Mouse (Mus musculus) layer of hippocampus, postnatal 14 days (tissue): ENCODE data around the gene Ptrh1. TPM values are rescaled to one million over a fixed set of nuclear protein-coding genes. Genes with fewer than 3 reads are reported as not detected.

Experiments
- DNase-seq, 2 experiments: peaks; one replicate each; pipeline ENCODE4 v3.0.0; 2021 to 2022; ENCODE audit warnings: low spot score in 2 of 2, mixed read lengths in 1 of 2
- total RNA-seq, 2 experiments: library from RNA; stranded (reverse); gene quantifications; 2 replicates each; pipeline ENCODE4 v1.2.3; 2021

Gene Ptrh1
- total RNA-seq, 2 experiments from 2014 or later: 7.1 to 8.6 TPM

- DNase-seq: no peak
These were observed 18.9 kb upstream of the Ptrh1 start for GRCm38 (mm10) chr2:32756674-32757055.

- peak; percentile 96 to 98 for DNase-seq
These were observed 18.3 kb upstream of the Ptrh1 start, which contains the start of gene Tor2a for GRCm38 (mm10) chr2:32757056-32757845. Gene Tor2a, plus strand, starts transcription at chr2:32757234.

- DNase-seq: no peak
These were observed 17.1 kb upstream of the Ptrh1 start for GRCm38 (mm10) chr2:32758503-32758902.

GRCm38 (mm10) chr2:32759001-32759400 is 16.6 kb upstream of the Ptrh1 start:
- no peak for DNase-seq

- DNase-seq: no peak
These were observed 14.2 kb upstream of the Ptrh1 start for GRCm38 (mm10) chr2:32761361-32761760.

GRCm38 (mm10) chr2:32761859-32762258 is 13.7 kb upstream of the Ptrh1 start:
- no peak for DNase-seq

- no peak for DNase-seq
These were observed 12.2 kb upstream of the Ptrh1 start for GRCm38 (mm10) chr2:32763353-32763752.

- no peak for DNase-seq
These were observed 8.3 kb upstream of the Ptrh1 start for GRCm38 (mm10) chr2:32767241-32767640.

- DNase-seq: no peak
These were observed 6.8 kb upstream of the Ptrh1 start for GRCm38 (mm10) chr2:32768661-32769285.

- no peak for DNase-seq
These were observed 6.1 kb upstream of the Ptrh1 start for GRCm38 (mm10) chr2:32769327-32770085.

- no peak for DNase-seq
These were observed 3.7 kb upstream of the Ptrh1 start for GRCm38 (mm10) chr2:32771886-32772285.

- DNase-seq: no peak
These were observed 2.8 kb upstream of the Ptrh1 start for GRCm38 (mm10) chr2:32772626-32773279.

GRCm38 (mm10) chr2:32776192-32776591 is 606 bp downstream of the Ptrh1 start:
- no peak for DNase-seq

- DNase-seq: no peak
These were observed 2.5 kb downstream of the Ptrh1 start for GRCm38 (mm10) chr2:32778081-32778480.

- DNase-seq: peak; percentile 48 to 68
These were observed 3.5 kb downstream of the Ptrh1 start for GRCm38 (mm10) chr2:32779131-32779530.

GRCm38 (mm10) chr2:32779714-32780113 is 4.1 kb downstream of the Ptrh1 start:
- no peak for DNase-seq

- no peak for DNase-seq
These were observed 6.1 kb downstream of the Ptrh1 start for GRCm38 (mm10) chr2:32781710-32782109.

- DNase-seq: no peak
These were observed 8.6 kb downstream of the Ptrh1 start, which contains the start of gene Cfap157 for GRCm38 (mm10) chr2:32784048-32784681. Gene Cfap157, minus strand, starts transcription at chr2:32784428.

GRCm38 (mm10) chr2:32787176-32787575 is 11.6 kb downstream of the Ptrh1 start:
- DNase-seq: no peak

GRCm38 (mm10) chr2:32788581-32788980 is 13.0 kb downstream of the Ptrh1 start:
- no peak for DNase-seq

GRCm38 (mm10) chr2:32791297-32791696 is 15.7 kb downstream of the Ptrh1 start:
- no peak for DNase-seq
